Mouse (Mus musculus): ENCODE data around the gene Rpl39. TPM values are rescaled to one million over a fixed set of nuclear protein-coding genes. Genes with fewer than 3 reads are reported as not detected.
"Not testable (repeated sequence)": the region's sequence is repeated elsewhere in the genome, so short reads cannot be mapped to it uniquely, and the experiment has no call there.

The Rpl39 gene
- polyA plus RNA-seq, 1 experiment from 2014 or later: 708 TPM

DNA sequence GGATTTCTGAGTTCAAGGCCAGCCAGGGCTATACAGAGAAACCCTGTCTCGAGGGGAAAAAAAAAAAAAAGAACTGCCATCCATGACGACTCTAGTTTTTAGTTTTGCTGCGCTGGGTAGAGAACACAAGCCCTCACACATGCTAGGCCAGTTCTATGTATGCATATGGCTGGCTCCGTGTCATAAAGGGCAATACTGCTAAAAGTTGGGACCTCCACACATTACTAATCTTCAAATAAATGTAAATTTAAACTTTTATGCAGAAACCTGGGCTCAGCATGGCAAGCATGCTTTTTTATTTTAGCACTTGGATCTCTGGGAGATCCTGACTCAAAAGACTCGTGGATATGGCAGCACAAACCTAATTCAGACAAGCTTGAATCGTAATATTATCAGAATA, 4.0 kb downstream of the Rpl39 start:
- Histone ChIP-seq H3K4me2 (no peak overlapping the region), H3K9me3 (ENCODE audit: control insufficient read depth, low read length) (no peaks in the 10 kb centered on the region), H3K27me3 (replicated peaks; ENCODE audit: control insufficient read depth, insufficient read depth, low read length) (no peaks in the 10 kb centered on the region), H3K4me3 (ENCODE audit: low read depth, low read length) (no peak overlapping the region), H3K4me1 (replicated peaks; ENCODE audit: control insufficient read depth, insufficient read depth, low read length) (0 out of 2 replicates have a peak, but pooled peaks cover 2% of the 10 kb centered on the region), H3K9ac (ENCODE audit: low read depth, low read length) (no peak overlapping the region), H3K36me3 (ENCODE audit: control insufficient read depth, insufficient read depth, low read length) (peaks cover 7% of the 10 kb centered on the region), H3K27ac (ENCODE audit: low read depth, low read length) (no peak overlapping the region)
- ATAC-seq (replicated peaks; ENCODE audit: low FRiP score) (no peak), DNase-seq (ENCODE audit: low spot score) (no peak)
- 47% methylated on average over 6 of the region's 6 CpGs for WGBS

DNA sequence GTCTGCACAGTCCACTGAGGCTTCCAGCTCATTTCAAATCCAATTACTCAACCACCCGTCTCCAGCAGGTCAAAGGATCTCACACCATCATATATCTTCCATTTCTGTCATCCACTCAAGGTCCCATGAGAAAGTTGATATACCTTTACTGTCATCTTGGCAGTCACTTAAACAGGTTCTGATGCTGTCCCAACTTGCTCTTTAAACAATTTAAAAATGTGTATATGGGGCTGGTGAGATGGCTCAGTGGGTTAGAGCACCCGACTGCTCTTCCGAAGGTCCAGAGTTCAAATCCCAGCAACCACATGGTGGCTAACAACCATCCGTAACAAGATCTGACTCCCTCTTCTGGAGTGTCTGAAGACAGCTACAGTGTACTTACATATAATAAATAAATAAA, 4.9 kb downstream of the Rpl39 start:
- H3K4me2 ChIP-seq; ATAC-seq (replicated peaks; ENCODE audit: low FRiP score); H3K27me3 ChIP-seq (replicated peaks; ENCODE audit: control insufficient read depth, insufficient read depth, low read length); H3K9ac ChIP-seq (ENCODE audit: low read depth, low read length); H3K9me3 ChIP-seq (ENCODE audit: control insufficient read depth, low read length); H3K36me3 ChIP-seq (ENCODE audit: control insufficient read depth, insufficient read depth, low read length); H3K27ac ChIP-seq (ENCODE audit: low read depth, low read length); H3K4me1 ChIP-seq (replicated peaks; ENCODE audit: control insufficient read depth, insufficient read depth, low read length); H3K4me3 ChIP-seq (ENCODE audit: low read depth, low read length); DNase-seq (ENCODE audit: low spot score): not testable (repeated sequence)
- 69% methylated on average over 3 of the region's 4 CpGs for WGBS

- H3K4me3 ChIP-seq (ENCODE audit: low read depth, low read length): no peak overlapping the region
- DNase-seq (ENCODE audit: low spot score): no peak
- H3K36me3 ChIP-seq (ENCODE audit: control insufficient read depth, insufficient read depth, low read length): peaks cover 2% of the 10 kb centered on the region; the same call in 1 of the 2 replicates
- H3K9me3 ChIP-seq (ENCODE audit: control insufficient read depth, low read length): no peaks in the 10 kb centered on the region
- 69% methylated on average over 8 of the region's 8 CpGs for WGBS
- H3K27me3 ChIP-seq (replicated peaks; ENCODE audit: control insufficient read depth, insufficient read depth, low read length): no peaks in the 10 kb centered on the region
- no peaks in the 10 kb centered on the region for H3K4me1 ChIP-seq (replicated peaks; ENCODE audit: control insufficient read depth, insufficient read depth, low read length)
- H3K9ac ChIP-seq (ENCODE audit: low read depth, low read length): no peak overlapping the region
- H3K4me2 ChIP-seq: no peak overlapping the region
- H3K27ac ChIP-seq (ENCODE audit: low read depth, low read length): no peak overlapping the region
- no peak for ATAC-seq (replicated peaks; ENCODE audit: low FRiP score)
Observed at GRCm38 (mm10) chrX:37076651-37077050, 8.6 kb downstream of the Rpl39 start.

- Histone ChIP-seq H3K27me3 (replicated peaks; ENCODE audit: control insufficient read depth, insufficient read depth, low read length) (no peaks in the 10 kb centered on the region), H3K36me3 (ENCODE audit: control insufficient read depth, insufficient read depth, low read length) (no peaks in the 10 kb centered on the region), H3K4me3 (ENCODE audit: low read depth, low read length) (no peak overlapping the region), H3K9ac (ENCODE audit: low read depth, low read length) (no peak overlapping the region), H3K4me2 (no peak overlapping the region), H3K9me3 (ENCODE audit: control insufficient read depth, low read length) (no peaks in the 10 kb centered on the region), H3K4me1 (replicated peaks; ENCODE audit: control insufficient read depth, insufficient read depth, low read length) (no peaks in the 10 kb centered on the region), H3K27ac (ENCODE audit: low read depth, low read length) (no peak overlapping the region)
- 35% methylated on average over 9 of the region's 9 CpGs for WGBS
- DNase-seq (ENCODE audit: low spot score) (no peak), ATAC-seq (replicated peaks; ENCODE audit: low FRiP score) (no peak)
Observed at GRCm38 (mm10) chrX:37074262-37074892, 10.8 kb downstream of the Rpl39 start.

DNA sequence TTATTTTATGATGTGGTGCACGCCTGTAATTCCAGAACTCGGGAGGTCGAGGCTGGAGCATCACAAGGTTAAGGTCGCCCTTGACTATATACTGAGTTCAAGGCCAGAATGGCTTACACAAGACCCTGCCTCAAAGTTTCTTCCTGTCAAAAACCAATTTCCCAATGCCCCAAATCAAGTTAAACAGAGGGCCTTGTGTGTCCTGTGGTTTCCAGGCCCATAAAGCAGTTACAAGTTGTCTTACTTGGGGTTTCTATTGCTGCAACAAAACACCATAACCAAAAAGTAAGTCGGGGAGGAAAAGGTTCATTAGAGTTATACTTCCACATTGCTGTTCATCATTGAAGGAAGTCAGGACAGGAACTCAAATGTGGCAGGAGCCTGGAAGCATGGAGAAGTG, 16.4 kb downstream of the Rpl39 start:
- Histone ChIP-seq H3K36me3 (ENCODE audit: control insufficient read depth, insufficient read depth, low read length) (no peaks in the 10 kb centered on the region), H3K9ac (ENCODE audit: low read depth, low read length) (no peak overlapping the region), H3K9me3 (ENCODE audit: control insufficient read depth, low read length) (no peaks in the 10 kb centered on the region), H3K27ac (ENCODE audit: low read depth, low read length) (no peak overlapping the region), H3K4me2 (no peak overlapping the region), H3K4me1 (replicated peaks; ENCODE audit: control insufficient read depth, insufficient read depth, low read length) (no peaks in the 10 kb centered on the region), H3K27me3 (replicated peaks; ENCODE audit: control insufficient read depth, insufficient read depth, low read length) (no peaks in the 10 kb centered on the region), H3K4me3 (ENCODE audit: low read depth, low read length) (no peak overlapping the region)
- DNase-seq (ENCODE audit: low spot score): no peak
- WGBS: 78% methylated on average over 5 of the region's 5 CpGs
- ATAC-seq (replicated peaks; ENCODE audit: low FRiP score): no peak

DNA sequence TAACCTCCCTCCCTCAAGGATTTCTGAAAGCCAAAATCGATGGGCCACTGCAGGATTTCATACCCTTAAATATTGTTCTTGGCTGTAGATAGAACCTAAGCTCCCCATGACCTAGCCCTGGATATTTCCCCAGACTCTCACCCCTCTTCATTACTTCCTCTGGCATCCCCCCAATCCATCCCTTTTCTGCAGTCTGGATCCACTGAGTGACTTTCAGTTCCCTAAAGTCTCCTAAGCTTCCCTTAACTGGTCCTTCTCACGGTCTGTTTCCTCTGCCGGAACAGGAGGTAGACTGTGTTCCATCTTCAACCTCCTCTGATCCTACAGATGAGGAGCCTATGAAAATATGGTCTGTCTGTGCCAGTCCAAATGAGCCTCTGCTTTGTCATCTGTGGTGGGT, 17.9 kb downstream of the Rpl39 start:
- DNase-seq (ENCODE audit: low spot score) (no peak), ATAC-seq (replicated peaks; ENCODE audit: low FRiP score) (no peak)
- H3K9me3 ChIP-seq (ENCODE audit: control insufficient read depth, low read length): no peaks in the 10 kb centered on the region
- H3K27ac ChIP-seq (ENCODE audit: low read depth, low read length): no peak overlapping the region
- no peaks in the 10 kb centered on the region for H3K36me3 ChIP-seq (ENCODE audit: control insufficient read depth, insufficient read depth, low read length)
- H3K4me3 ChIP-seq (ENCODE audit: low read depth, low read length): no peak overlapping the region
- 75% methylated on average over 3 of the region's 3 CpGs for WGBS
- no peaks in the 10 kb centered on the region for H3K27me3 ChIP-seq (replicated peaks; ENCODE audit: control insufficient read depth, insufficient read depth, low read length)
- no peaks in the 10 kb centered on the region for H3K4me1 ChIP-seq (replicated peaks; ENCODE audit: control insufficient read depth, insufficient read depth, low read length)
- H3K9ac ChIP-seq (ENCODE audit: low read depth, low read length): no peak overlapping the region
- H3K4me2 ChIP-seq: no peak overlapping the region

- Histone ChIP-seq H3K36me3 (ENCODE audit: control insufficient read depth, insufficient read depth, low read length) (no peaks in the 10 kb centered on the region), H3K27me3 (replicated peaks; ENCODE audit: control insufficient read depth, insufficient read depth, low read length) (no peaks in the 10 kb centered on the region), H3K4me2 (no peak overlapping the region), H3K27ac (ENCODE audit: low read depth, low read length) (no peak overlapping the region), H3K9me3 (ENCODE audit: control insufficient read depth, low read length) (no peaks in the 10 kb centered on the region), H3K4me1 (replicated peaks; ENCODE audit: control insufficient read depth, insufficient read depth, low read length) (no peaks in the 10 kb centered on the region), H3K4me3 (ENCODE audit: low read depth, low read length) (no peak overlapping the region), H3K9ac (ENCODE audit: low read depth, low read length) (no peak overlapping the region)
- ATAC-seq (replicated peaks; ENCODE audit: low FRiP score) (no peak), DNase-seq (ENCODE audit: low spot score) (no peak)
- 70% methylated on average over 9 of the region's 9 CpGs for WGBS
Observed at GRCm38 (mm10) chrX:37063902-37064301, 21.3 kb downstream of the Rpl39 start.

- WGBS: 16% methylated on average over 70 of the region's 70 CpGs
Observed at GRCm38 (mm10) chrX:37048890-37049823, 36.0 kb downstream of the Rpl39 start.

More at GRCm38 (mm10) chrX:37048890-37049823, 36.0 kb downstream of the Rpl39 start:
- ATAC-seq (replicated peaks; ENCODE audit: low FRiP score) (no peak), DNase-seq (ENCODE audit: low spot score) (peak; percentile 34)
- Histone ChIP-seq H3K27ac (ENCODE audit: low read depth, low read length) (no peak overlapping the region), H3K9ac (ENCODE audit: low read depth, low read length) (no peak overlapping the region), H3K27me3 (replicated peaks; ENCODE audit: control insufficient read depth, insufficient read depth, low read length) (peaks cover 62% of the 10 kb centered on the region), H3K4me1 (replicated peaks; ENCODE audit: control insufficient read depth, insufficient read depth, low read length) (no peaks in the 10 kb centered on the region; the same call in 1 of the 2 replicates), H3K4me2 (peak overlapping the region; percentile 59), H3K4me3 (ENCODE audit: low read depth, low read length) (peak overlapping the region; percentile 38), H3K9me3 (ENCODE audit: control insufficient read depth, low read length) (no peaks in the 10 kb centered on the region), H3K36me3 (ENCODE audit: control insufficient read depth, insufficient read depth, low read length) (no peaks in the 10 kb centered on the region)
